Mouse (Mus musculus) cortical plate, adult 2 months (tissue): ENCODE results near the gene Ghr.

Experiments
- CTCF ChIP-seq: fragments of 200-500 bp; IDR thresholded peaks from 2 replicates; pipeline ENCODE4 v1.5.1; 2011; ENCODE audit warnings: mild to moderate bottlenecking, control low read depth, low read length; ENCODE audit not compliant: insufficient read depth; ENCODE audit errors: extremely low read depth
- POLR2A ChIP-seq: fragments of 200-500 bp; IDR thresholded peaks from 2 replicates; pipeline ENCODE4 v1.6.1; 2011; ENCODE audit warnings: mild to moderate bottlenecking, low read length, control low read depth; ENCODE audit not compliant: insufficient read depth; ENCODE audit errors: extremely low read depth

GRCm38 (mm10) chr15:3464754-3465153 is 118.5 kb downstream of the Ghr start:
- no peak for TF ChIP-seq CTCF
- no peak for TF ChIP-seq POLR2A
